10 mouse cellular contexts compared by ENCODE assay signal in the genomic region with DNA sequence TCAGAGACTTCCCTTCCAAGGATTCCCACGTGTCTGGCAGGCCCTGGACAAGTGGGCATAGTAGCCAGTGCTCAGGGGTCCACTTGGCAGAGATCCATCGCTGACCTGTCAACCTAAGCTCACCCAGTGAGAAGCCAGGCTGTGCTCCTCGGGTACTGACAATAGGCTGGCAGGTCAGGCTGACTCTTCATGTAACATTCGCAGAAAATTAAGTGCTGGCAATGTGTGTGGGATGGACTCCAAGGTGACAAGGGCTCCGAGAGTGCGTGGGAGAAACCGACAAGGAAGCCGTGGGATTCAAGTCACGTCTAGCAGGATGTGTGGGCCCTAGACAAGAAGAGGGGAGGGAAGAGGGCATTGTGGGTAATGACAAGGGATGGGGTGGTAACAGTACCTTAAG.
DNase-seq lines count a peak whose midpoint lies in the region; ATAC-seq lines count a peak whose summit lies in the region.
"Had no signal": no experiment of that assay in that cellular context is flagged by ENCODE, and none has a peak within 500 bp of the region (broad histone marks: within the 10 kb centered on the region; RNA-seq: fewer than 3 reads in every experiment).

No protein-coding gene starts in this region.

- H3K27ac ChIP-seq in hindbrain, embryonic 16.5 days (ENCODE audit: low read depth, low read length), result peak overlapping the region; percentile 65
- H3K27ac ChIP-seq: macrophage had no signal

- H3K4me1 ChIP-seq in hindbrain, embryonic 16.5 days (ENCODE audit: control insufficient read depth, insufficient read depth, low read depth, low read length), result peaks cover 31% of the 10 kb centered on the region

- no peaks in the 10 kb centered on the region for H3K9me3 ChIP-seq in hindbrain, embryonic 16.5 days (ENCODE audit: control insufficient read depth, low read length)
- H3K9me3 ChIP-seq: limb, embryonic 10.5 days had no signal

- peak; percentile 18 for DNase-seq in lung, postnatal 10 days
- DNase-seq in lung, adult 18-20 months, result no peak
- DNase-seq in cerebellum, postnatal 25 days, result peak; percentile 55 to 57
- peak; percentile 19 for DNase-seq in ovary, postnatal 36 days (ENCODE audit: low spot score)
- no peak for DNase-seq in adrenal gland, postnatal 10 days
- DNase-seq in adrenal gland, adult 18-20 months (ENCODE audit: low spot score in 2 of 2), result no peak
- DNase-seq in urinary bladder, adult 18-20 months (ENCODE audit: low spot score in 2 of 2), result no peak

- peak overlapping the region; percentile 4; the same call in 1 of the 2 replicates for H3K4me2 ChIP-seq in hindbrain, embryonic 16.5 days (ENCODE audit: low read length)

- ATAC-seq in hindbrain, embryonic 16.5 days, result peak; percentile 38

- 41% methylated on average over 9 of the region's 9 CpGs for WGBS in hindbrain, embryonic 16.5 days

- H3K4me3 ChIP-seq in hindbrain, embryonic 16.5 days (ENCODE audit: low read length), result no peak overlapping the region
- H3K4me3 ChIP-seq: limb, embryonic 10.5 days had no signal

- H3K36me3 ChIP-seq in hindbrain, embryonic 16.5 days (ENCODE audit: control insufficient read depth, insufficient read depth, low read length), result no peaks in the 10 kb centered on the region
- H3K36me3 ChIP-seq: limb, embryonic 10.5 days had no signal

- no peaks in the 10 kb centered on the region for H3K27me3 ChIP-seq in hindbrain, embryonic 16.5 days (replicated peaks; ENCODE audit: control insufficient read depth, insufficient read depth, low read length)

- H3K9ac ChIP-seq in hindbrain, embryonic 16.5 days (ENCODE audit: low read depth, low read length), result no peak overlapping the region

Comparison
In these comparisons a context has a peak if more than half of its experiments do, and no peak if none do; other contexts are left out.
1. DNase-seq: peak in lung, postnatal 10 days (single experiment), cerebellum, postnatal 25 days (2 of 2) and ovary, postnatal 36 days (single experiment); none in lung, adult 18-20 months (0 of 2), adrenal gland, postnatal 10 days (single experiment), adrenal gland, adult 18-20 months (0 of 2) and urinary bladder, adult 18-20 months (0 of 2).